Mouse (Mus musculus) testis, postnatal 10 days (tissue): ENCODE data around the gene Ube2q1.
"Not testable (repeated sequence)": the region's sequence is repeated elsewhere in the genome, so short reads cannot be mapped to it uniquely, and the experiment has no call there.

Experiments
- DNase-seq: peaks from one replicate; pipeline ENCODE4 v3.0.0; 2021; ENCODE audit warnings: low spot score

Gene Ube2q1

GRCm38 (mm10) chr3:89788680-89789352, 15.4 kb downstream of the Ube2q1 start:
- DNase-seq = no peak

GRCm38 (mm10) chr3:89794616-89795015, 21.2 kb downstream of the Ube2q1 start:
- DNase-seq = no peak

GRCm38 (mm10) chr3:89795746-89796145, 22.3 kb downstream of the Ube2q1 start:
- no peak for DNase-seq

- DNase-seq = no peak
Measured at GRCm38 (mm10) chr3:89796358-89796757, 22.9 kb downstream of the Ube2q1 start.

- no peak for DNase-seq
Measured at GRCm38 (mm10) chr3:89798518-89798917, 25.1 kb downstream of the Ube2q1 start.

- DNase-seq = no peak
Measured at GRCm38 (mm10) chr3:89799476-89799875, 26.1 kb downstream of the Ube2q1 start.

GRCm38 (mm10) chr3:89800078-89800477, 26.7 kb downstream of the Ube2q1 start:
- DNase-seq = not testable (repeated sequence)

- DNase-seq = no peak
Measured at GRCm38 (mm10) chr3:89800774-89801506, 27.5 kb downstream of the Ube2q1 start.

- DNase-seq = no peak
Measured at GRCm38 (mm10) chr3:89801507-89801847, 28.1 kb downstream of the Ube2q1 start.

GRCm38 (mm10) chr3:89802876-89803275, 29.5 kb downstream of the Ube2q1 start:
- no peak for DNase-seq

GRCm38 (mm10) chr3:89805179-89805578, 31.8 kb downstream of the Ube2q1 start:
- no peak for DNase-seq

- no peak for DNase-seq
Measured at GRCm38 (mm10) chr3:89806751-89807150, 33.3 kb downstream of the Ube2q1 start.

- DNase-seq = no peak
Measured at GRCm38 (mm10) chr3:89807171-89807570, 33.8 kb downstream of the Ube2q1 start.

- no peak for DNase-seq
Measured at GRCm38 (mm10) chr3:89807881-89808280, 34.5 kb downstream of the Ube2q1 start.

GRCm38 (mm10) chr3:89808638-89809037, 35.2 kb downstream of the Ube2q1 start:
- DNase-seq = no peak

- DNase-seq = no peak
Measured at GRCm38 (mm10) chr3:89810841-89811240, 37.4 kb downstream of the Ube2q1 start.

- DNase-seq = no peak
Measured at GRCm38 (mm10) chr3:89812166-89812565, 38.8 kb downstream of the Ube2q1 start.

GRCm38 (mm10) chr3:89814051-89814450, 40.6 kb downstream of the Ube2q1 start:
- DNase-seq = no peak

GRCm38 (mm10) chr3:89817056-89817455, 43.6 kb downstream of the Ube2q1 start:
- peak; percentile 80 for DNase-seq

- no peak for DNase-seq
Measured at GRCm38 (mm10) chr3:89818605-89819004, 45.2 kb downstream of the Ube2q1 start.

- no peak for DNase-seq
Measured at GRCm38 (mm10) chr3:89819897-89820296, 46.5 kb downstream of the Ube2q1 start.

GRCm38 (mm10) chr3:89820311-89821095, 47.1 kb downstream of the Ube2q1 start:
- DNase-seq = no peak

GRCm38 (mm10) chr3:89821096-89821513, 47.7 kb downstream of the Ube2q1 start:
- DNase-seq = no peak
